Mouse (Mus musculus) layer of hippocampus, adult 8-10 months (tissue): ENCODE measurements around the gene Lpo. TPM values are rescaled to one million over a fixed set of nuclear protein-coding genes. Genes with fewer than 3 reads are reported as not detected.
"Not testable (repeated sequence)": the region's sequence is repeated elsewhere in the genome, so short reads cannot be mapped to it uniquely, and the experiment has no call there.

Source experiments
- DNase-seq, 2 experiments: peaks; one replicate each; pipeline ENCODE4 v3.0.0; 2022; ENCODE audit warnings: low spot score in 2 of 2
- total RNA-seq, 4 experiments: library from RNA; stranded (reverse); gene quantifications; 2 replicates each; pipeline ENCODE4 v1.2.4; 2022

Lpo gene
- total RNA-seq = 1 to 10 TPM in 1 of 4 experiments, under 1 TPM in 3; 0.20 to 1.0 (median 0.30) TPM

GRCm38 (mm10) chr11:87828239-87828900 lies at the start of gene Lpo:
Gene Lpo (minus strand): TSS chr11:87828289.
- no peak for DNase-seq

GRCm38 (mm10) chr11:87875436-87875835 lies 47.3 kb upstream of the Lpo start, which contains the start of gene Epx:
Gene Epx (minus strand): TSS chr11:87875536.
- no peak for DNase-seq

GRCm38 (mm10) chr11:87871766-87872165 lies 43.7 kb upstream of the Lpo start:
- DNase-seq = no peak

- DNase-seq = no peak
These were observed 42.0 kb upstream of the Lpo start for GRCm38 (mm10) chr11:87870096-87870495.

GRCm38 (mm10) chr11:87866891-87867290 lies 38.8 kb upstream of the Lpo start:
- not testable (repeated sequence) for DNase-seq

- DNase-seq = no peak
These were observed 34.7 kb upstream of the Lpo start for GRCm38 (mm10) chr11:87862805-87863204.

GRCm38 (mm10) chr11:87860426-87860825 lies 32.3 kb upstream of the Lpo start:
- DNase-seq = no peak

- DNase-seq = no peak
These were observed 31.2 kb upstream of the Lpo start for GRCm38 (mm10) chr11:87859273-87859672.

- DNase-seq = no peak
These were observed 26.5 kb upstream of the Lpo start for GRCm38 (mm10) chr11:87854550-87854949.

GRCm38 (mm10) chr11:87853597-87853954 lies 25.5 kb upstream of the Lpo start:
- DNase-seq = peak; percentile 19 to 26

GRCm38 (mm10) chr11:87852690-87853596 lies 24.9 kb upstream of the Lpo start, which contains the start of gene Mks1:
Gene Mks1 (plus strand): TSS chr11:87853215.
- peak; percentile 86 to 91 for DNase-seq

GRCm38 (mm10) chr11:87847884-87848283 lies 19.8 kb upstream of the Lpo start:
- DNase-seq = no peak

GRCm38 (mm10) chr11:87846968-87847600 lies 19.0 kb upstream of the Lpo start:
- no peak for DNase-seq

GRCm38 (mm10) chr11:87841436-87841835 lies 13.3 kb upstream of the Lpo start:
- DNase-seq = no peak

GRCm38 (mm10) chr11:87840676-87841075 lies 12.6 kb upstream of the Lpo start:
- DNase-seq = no peak

GRCm38 (mm10) chr11:87821502-87821901 lies 6.6 kb downstream of the Lpo start:
- peak; percentile 39 to 45 for DNase-seq

GRCm38 (mm10) chr11:87817443-87817773 lies 10.7 kb downstream of the Lpo start:
- no peak for DNase-seq

- DNase-seq = peak; percentile 21 to 43
These were observed 11.2 kb downstream of the Lpo start for GRCm38 (mm10) chr11:87816707-87817442.

GRCm38 (mm10) chr11:87814831-87815230 lies 13.3 kb downstream of the Lpo start:
- DNase-seq = no peak

- no peak for DNase-seq
These were observed 16.7 kb downstream of the Lpo start for GRCm38 (mm10) chr11:87811396-87811795.

- no peak for DNase-seq
These were observed 19.9 kb downstream of the Lpo start for GRCm38 (mm10) chr11:87808236-87808635.
